Mouse (Mus musculus) heart, postnatal 36 days (tissue): ENCODE measurements around the gene Mep1a. TPM values are rescaled to one million over a fixed set of nuclear protein-coding genes. Genes with fewer than 3 reads are reported as not detected.
"Not testable (repeated sequence)": the region's sequence is repeated elsewhere in the genome, so short reads cannot be mapped to it uniquely, and the experiment has no call there.

ENCODE experiments used
- DNase-seq, 2 experiments: peaks; one replicate each; pipeline ENCODE4 v3.0.0; 2021 to 2022
- intact Hi-C: fragments of 180-260 bp; cut with DNase I; formaldehyde crosslinking; loops from one replicate; pipeline ENCODE4 v1.15.1; 2025
- total RNA-seq, 2 experiments: library from RNA; stranded (reverse); gene quantifications; 2 replicates each; pipeline ENCODE4 v1.2.3; 2021

Mep1a gene
- total RNA-seq: not detected

GRCm38 (mm10) chr17:43502592-43502991 lies at the start of gene Mep1a:
Gene Mep1a, minus strand, starts transcription at chr17:43502812.
- DNase-seq: no peak
- intact Hi-C loops: no loop called here

- intact Hi-C loops: no loop called here
- no peak for DNase-seq
Measured at GRCm38 (mm10) chr17:43551122-43551630, 48.6 kb upstream of the Mep1a start.

GRCm38 (mm10) chr17:43544040-43544439 lies 41.4 kb upstream of the Mep1a start:
- DNase-seq: no peak
- intact Hi-C loops: no loop called here

- DNase-seq: no peak
- intact Hi-C loops: no loop called here
Measured at GRCm38 (mm10) chr17:43543539-43543938, 40.9 kb upstream of the Mep1a start, which contains the start of gene Ankrd66. Gene Ankrd66, minus strand, starts transcription at chr17:43543639.

GRCm38 (mm10) chr17:43538767-43539166 lies 36.2 kb upstream of the Mep1a start:
- intact Hi-C loops: no loop called here
- DNase-seq: no peak

- DNase-seq, intact Hi-C loops: not testable (repeated sequence)
Measured at GRCm38 (mm10) chr17:43536841-43537240, 34.2 kb upstream of the Mep1a start.

- intact Hi-C loops: no loop called here
- DNase-seq: peak; percentile 40 to 46
Measured at GRCm38 (mm10) chr17:43534362-43535222, 32.0 kb upstream of the Mep1a start.

GRCm38 (mm10) chr17:43531192-43531591 lies 28.6 kb upstream of the Mep1a start:
- intact Hi-C loops: no loop called here
- no peak for DNase-seq

GRCm38 (mm10) chr17:43530507-43530906 lies 27.9 kb upstream of the Mep1a start:
- DNase-seq: no peak
- intact Hi-C loops: no loop called here

GRCm38 (mm10) chr17:43520166-43520565 lies 17.6 kb upstream of the Mep1a start:
- DNase-seq: no peak
- intact Hi-C loops: no loop called here

GRCm38 (mm10) chr17:43518644-43519409 lies 16.2 kb upstream of the Mep1a start:
- intact Hi-C loops: loop anchor here (1.0 to 5.0 kb wide), 3 partner anchors 87 to 252 kb away; no protein-coding TSS in a partner anchor
- DNase-seq: peak; percentile 64 to 74

GRCm38 (mm10) chr17:43510782-43511181 lies 8.2 kb upstream of the Mep1a start:
- intact Hi-C loops: no loop called here
- DNase-seq: no peak

- intact Hi-C loops: no loop called here
- DNase-seq: no peak
Measured at GRCm38 (mm10) chr17:43504594-43504934, 2.0 kb upstream of the Mep1a start.

- intact Hi-C loops: no loop called here
- DNase-seq: no peak
Measured at GRCm38 (mm10) chr17:43503861-43504593, 1.4 kb upstream of the Mep1a start.

- no peak for DNase-seq
- intact Hi-C loops: no loop called here
Measured at GRCm38 (mm10) chr17:43501631-43502030, 981 bp downstream of the Mep1a start.

- no peak for DNase-seq
- intact Hi-C loops: no loop called here
Measured at GRCm38 (mm10) chr17:43501223-43501622, 1.4 kb downstream of the Mep1a start.

GRCm38 (mm10) chr17:43500513-43500912 lies 2.1 kb downstream of the Mep1a start:
- DNase-seq: no peak
- intact Hi-C loops: no loop called here

- DNase-seq: no peak
- intact Hi-C loops: no loop called here
Measured at GRCm38 (mm10) chr17:43497521-43497920, 5.1 kb downstream of the Mep1a start.

GRCm38 (mm10) chr17:43495502-43495901 lies 7.1 kb downstream of the Mep1a start:
- intact Hi-C loops: no loop called here
- DNase-seq: no peak

GRCm38 (mm10) chr17:43490371-43490770 lies 12.2 kb downstream of the Mep1a start:
- DNase-seq, intact Hi-C loops: not testable (repeated sequence)
